Mouse (Mus musculus) brain, adult 2 months (tissue): ENCODE measurements at regions not wholly inside any gene's neighbourhood (a gene's known extent, or its start where the extent isn't known, plus 50 kb on each side); places are given as distances from the start of the nearest gene placed in this dataset.

Source experiments
- DNase-seq: peaks from one replicate; pipeline ENCODE4 v3.0.0; 2011; ENCODE audit warnings: low read depth, low spot score

DNA sequence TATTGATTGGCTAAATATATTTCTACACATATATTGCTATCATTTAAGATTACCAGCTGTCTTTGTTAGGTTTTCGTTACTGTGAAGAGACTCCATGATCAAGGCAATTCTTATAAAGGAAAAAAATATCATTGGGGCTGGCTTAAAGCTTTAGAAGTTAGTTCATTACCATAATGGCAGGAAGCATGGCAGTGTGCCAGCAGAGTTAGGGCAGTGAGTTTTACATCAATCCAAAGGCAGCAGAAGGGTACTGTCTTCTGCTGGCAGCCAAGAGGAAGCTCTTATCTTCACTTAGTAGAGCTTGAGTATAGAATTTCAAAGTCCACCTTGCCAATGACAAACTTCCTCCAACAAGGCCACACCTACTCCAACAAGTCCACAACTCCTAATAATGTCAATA lies 1744.6 kb upstream of the Adgrl3 start:
- DNase-seq: no peak

DNA sequence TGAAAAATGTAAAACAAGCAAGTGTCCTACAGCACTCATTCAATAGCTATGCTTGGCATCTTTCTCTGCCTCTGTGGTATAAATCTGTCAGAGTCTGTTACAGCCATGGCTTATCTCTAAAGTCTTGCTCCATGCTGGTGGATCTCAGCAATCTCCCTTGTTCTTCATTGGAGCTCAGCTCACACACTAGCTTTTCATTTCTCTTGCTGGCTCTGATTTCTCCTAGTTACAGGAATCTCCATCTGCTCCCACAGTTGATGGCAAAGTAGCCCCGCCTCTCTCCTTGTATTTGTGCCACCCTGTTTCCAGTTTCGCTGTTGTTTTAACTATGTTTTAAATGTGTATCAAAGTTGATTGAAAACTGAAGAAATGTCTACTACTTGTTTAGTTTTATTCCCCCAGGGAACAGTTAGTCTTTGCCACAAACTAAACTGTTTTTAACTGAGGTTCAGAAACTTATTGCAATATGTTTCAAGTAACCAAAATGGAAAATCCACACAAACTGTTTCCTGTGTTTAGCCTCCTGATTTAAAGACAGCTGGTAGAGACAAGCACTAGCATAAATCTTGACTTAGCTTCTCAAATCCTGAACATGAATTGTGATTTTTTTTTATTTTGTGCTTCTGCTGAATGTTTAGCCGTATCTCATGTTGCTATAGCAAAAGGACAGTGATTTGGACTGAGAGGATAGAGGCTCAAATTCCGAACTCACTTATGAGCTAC lies 1719.8 kb upstream of the Adgrl3 start:
- DNase-seq: peak; percentile 25

DNA sequence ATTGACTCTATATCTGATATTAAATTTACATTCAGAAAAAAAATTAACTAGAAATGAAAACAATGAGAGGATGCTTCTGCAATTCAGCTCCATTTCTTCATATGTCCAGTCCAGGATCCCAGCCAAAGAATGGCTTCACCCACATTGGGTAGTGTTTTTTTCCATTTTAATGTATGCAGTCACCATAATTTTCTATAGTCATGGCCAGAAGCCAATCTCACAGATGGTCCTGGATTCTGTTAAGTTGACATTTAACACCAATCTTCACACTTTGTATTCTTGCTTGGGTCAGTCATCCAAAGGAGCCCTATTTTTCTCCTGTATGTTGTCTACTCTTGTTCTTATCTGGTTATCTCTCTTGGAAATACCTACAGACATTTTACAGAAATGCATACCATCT lies 1713.8 kb upstream of the Adgrl3 start:
- peak; percentile 30 for DNase-seq
